Mouse (Mus musculus): ENCODE data around the gene Npw.

GRCm38 (mm10) chr17:24699473-24699872 is 41.2 kb upstream of the Npw start:
- TF ChIP-seq CTCF (IDR thresholded peaks at IDR 0.05; ENCODE audit: extremely low read depth, insufficient read depth, insufficient read length, insufficient replicate concordance), result no peak
- no peak for TF ChIP-seq POLR2A (IDR thresholded peaks at IDR 0.05; ENCODE audit: low read depth, low read length)

Measured in spleen, adult 2 months (tissue).